Mouse (Mus musculus) CH12.LX (cell line): ENCODE measurements at regions not wholly inside any gene's neighbourhood (a gene's known extent, or its start where the extent isn't known, plus 50 kb on each side); places are given as distances from the start of the nearest gene placed in this dataset.

Source experiments
- DNase-seq: peaks from one replicate; pipeline ENCODE4 v3.0.0-alpha.2; 2013; ENCODE audit errors: extremely low read depth
- H3K27ac ChIP-seq: 2 replicates; pipeline ENCODE4 v1.5.1; 2012; ENCODE audit warnings: low read depth, mild to moderate bottlenecking, control low read depth, moderate library complexity; ENCODE audit not compliant: insufficient read depth
- H3K27me3 ChIP-seq: replicated peaks from 2 replicates; pipeline ENCODE3; 2012; ENCODE audit warnings: inconsistent platforms
- H3K36me3 ChIP-seq, 2 experiments: replicated peaks in 1 of 2; 2 replicates each; pipeline versions ENCODE3 to v1.6.1; 2012; ENCODE audit warnings: inconsistent platforms in 1 of 2, low read length in 1 of 2, mild to moderate bottlenecking in 1 of 2, mixed read lengths in 1 of 2, moderate library complexity in 1 of 2; ENCODE audit not compliant: control insufficient read depth in 1 of 2, insufficient read depth in 1 of 2
- H3K4me1 ChIP-seq, 2 experiments: 2 replicates each; pipeline ENCODE4 v1.6.1; 2012; ENCODE audit warnings: inconsistent platforms in 1 of 2, moderate library complexity in 1 of 2; ENCODE audit not compliant: insufficient read depth in 2 of 2, control insufficient read depth in 1 of 2
- H3K4me2 ChIP-seq: 2 replicates; pipeline ENCODE4 v1.6.1; 2012; ENCODE audit warnings: low read depth, mild to moderate bottlenecking, control low read depth; ENCODE audit not compliant: poor library complexity, insufficient read depth, severe bottlenecking
- H3K4me3 ChIP-seq, 3 experiments: fragments of 150-350 bp in 1 of 3; sonication (generic) in 1 of 3; replicated peaks in 1 of 3; 2 replicates each; pipeline versions ENCODE3 to v1.5.1; 2011 to 2012; ENCODE audit warnings: low read depth in 2 of 3, low read length in 2 of 3, mild to moderate bottlenecking in 2 of 3, moderate library complexity in 2 of 3, control low read depth in 1 of 3, improper control_type of control experiment in 1 of 3, inconsistent platforms in 1 of 3, mixed read lengths in 1 of 3; ENCODE audit not compliant: poor library complexity in 1 of 3
- H3K79me2 ChIP-seq: replicated peaks from 2 replicates; pipeline ENCODE4 v1.6.1; 2012; ENCODE audit warnings: mild to moderate bottlenecking, moderate library complexity; ENCODE audit not compliant: control insufficient read depth, poor library complexity, insufficient read depth, severe bottlenecking; ENCODE audit errors: extremely low read depth
- H3K9ac ChIP-seq: 2 replicates; pipeline ENCODE4 v1.6.1; 2012; ENCODE audit warnings: low read depth, mild to moderate bottlenecking, control low read depth, moderate library complexity; ENCODE audit not compliant: insufficient read depth
- H3K9me3 ChIP-seq: replicated peaks from 2 replicates; pipeline ENCODE3; 2012; ENCODE audit warnings: low read length, inconsistent platforms, mixed read lengths
- CTCF ChIP-seq, 2 experiments: IDR thresholded peaks in 1 of 2; conservative IDR thresholded peaks in 1 of 2; 2 replicates each; pipeline ENCODE4 v1.5.1; 2011 to 2012; ENCODE audit warnings: low read depth in 2 of 2, low read length in 2 of 2, improper control_type of control experiment in 1 of 2, inconsistent platforms in 1 of 2, mild to moderate bottlenecking in 1 of 2, moderate library complexity in 1 of 2
- E2F4 ChIP-seq: IDR thresholded peaks from 2 replicates; pipeline ENCODE4 v1.6.1; 2011; ENCODE audit warnings: low read depth, low read length, improper control_type of control experiment; ENCODE audit not compliant: insufficient replicate concordance
- ELF1 ChIP-seq: IDR thresholded peaks from 2 replicates; pipeline ENCODE4 v1.6.1; 2014; ENCODE audit warnings: low read depth, mild to moderate bottlenecking, inconsistent platforms, low read length, improper control_type of control experiment
- GABPA ChIP-seq: IDR thresholded peaks from 2 replicates; pipeline ENCODE4 v1.6.1; 2012; ENCODE audit warnings: low read depth, low read length, improper control_type of control experiment, inconsistent platforms; ENCODE audit not compliant: insufficient replicate concordance
- IRF4 ChIP-seq: IDR thresholded peaks from 2 replicates; pipeline ENCODE4 v1.6.1; 2014; ENCODE audit warnings: low read depth, mild to moderate bottlenecking, inconsistent platforms, low read length, improper control_type of control experiment
- JUN ChIP-seq: IDR thresholded peaks from 2 replicates; pipeline ENCODE4 v1.6.1; 2011; ENCODE audit warnings: low read depth, mild to moderate bottlenecking, low read length, improper control_type of control experiment, moderate library complexity; ENCODE audit not compliant: insufficient read depth
- JUND ChIP-seq: conservative IDR thresholded peaks from 2 replicates; pipeline ENCODE4 v1.6.1; 2011; ENCODE audit warnings: low read depth, low read length, improper control_type of control experiment
- KAT2A ChIP-seq: IDR thresholded peaks from 2 replicates; pipeline ENCODE4 v1.6.1; 2012; ENCODE audit warnings: low read length, improper control_type of control experiment, inconsistent platforms; ENCODE audit not compliant: insufficient replicate concordance
- MAFK ChIP-seq: IDR thresholded peaks from 2 replicates; pipeline ENCODE4 v1.6.1; 2011; ENCODE audit warnings: low read length, improper control_type of control experiment; ENCODE audit not compliant: insufficient replicate concordance
- MAX ChIP-seq: IDR thresholded peaks from 2 replicates; pipeline ENCODE4 v1.6.1; 2011; ENCODE audit warnings: low read length, improper control_type of control experiment
- MAZ ChIP-seq: IDR thresholded peaks from 2 replicates; pipeline ENCODE4 v1.6.1; 2012; ENCODE audit warnings: low read depth, mild to moderate bottlenecking, inconsistent platforms, low read length, improper control_type of control experiment, moderate library complexity
- MXI1 ChIP-seq: IDR thresholded peaks from 2 replicates; pipeline ENCODE4 v1.6.1; 2011; ENCODE audit warnings: mild to moderate bottlenecking, low read depth, low read length, improper control_type of control experiment
- MYC ChIP-seq: IDR thresholded peaks from 2 replicates; pipeline ENCODE4 v1.6.1; 2011; ENCODE audit warnings: low read depth, mild to moderate bottlenecking, improper control_type of control experiment, low read length
- NELFE ChIP-seq: IDR thresholded peaks from 2 replicates; pipeline ENCODE4 v1.6.1; 2011; ENCODE audit warnings: low read depth, low read length, improper control_type of control experiment
- POLR2AphosphoS2 ChIP-seq: IDR thresholded peaks from 2 replicates; pipeline ENCODE4 v1.6.1; 2011; ENCODE audit warnings: low read depth, low read length, improper control_type of control experiment
- RCOR1 ChIP-seq: conservative IDR thresholded peaks from 2 replicates; pipeline ENCODE4 v1.6.1; 2012; ENCODE audit warnings: low read depth, mild to moderate bottlenecking, inconsistent platforms, low read length, improper control_type of control experiment
- SIN3A ChIP-seq: IDR thresholded peaks from 2 replicates; pipeline ENCODE4 v1.6.1; 2012; ENCODE audit warnings: low read length, improper control_type of control experiment, inconsistent platforms
- TBP ChIP-seq: conservative IDR thresholded peaks from 2 replicates; pipeline ENCODE4 v1.6.1; 2011; ENCODE audit warnings: low read depth, low read length, improper control_type of control experiment
- UBTF ChIP-seq: IDR thresholded peaks from 2 replicates; pipeline ENCODE4 v1.6.1; 2012; ENCODE audit warnings: low read depth, mild to moderate bottlenecking, inconsistent platforms, low read length, improper control_type of control experiment, moderate library complexity
- USF1 ChIP-seq: IDR thresholded peaks from 2 replicates; pipeline ENCODE4 v1.6.1; 2014; ENCODE audit warnings: low read depth, mild to moderate bottlenecking, inconsistent platforms, low read length, improper control_type of control experiment
- USF2 ChIP-seq: conservative IDR thresholded peaks from 2 replicates; pipeline ENCODE4 v1.6.1; 2011; ENCODE audit warnings: low read depth, low read length, improper control_type of control experiment
- ZC3H11A ChIP-seq: IDR thresholded peaks from 2 replicates; pipeline ENCODE4 v1.6.1; 2012; ENCODE audit warnings: low read depth, mild to moderate bottlenecking, inconsistent platforms, low read length, improper control_type of control experiment
- ZKSCAN1 ChIP-seq: IDR thresholded peaks from 2 replicates; pipeline ENCODE4 v1.6.1; 2012; ENCODE audit warnings: low read depth, inconsistent platforms, low read length, improper control_type of control experiment, borderline replicate concordance
- ZMIZ1 ChIP-seq: IDR thresholded peaks from 2 replicates; pipeline ENCODE4 v1.6.1; 2012; ENCODE audit warnings: low read depth, mild to moderate bottlenecking, inconsistent platforms, low read length, improper control_type of control experiment
- ZNF384 ChIP-seq: IDR thresholded peaks from 2 replicates; pipeline ENCODE4 v1.6.1; 2012; ENCODE audit warnings: low read depth, low read length, improper control_type of control experiment, inconsistent platforms
- dilution Hi-C: fragments of 300-500 bp; cut with MboI; formaldehyde crosslinking; loops from 2 replicates; pipeline ENCODE4 v1.14.3; 2020; ENCODE audit warnings: low sequenced_read_pairs; ENCODE audit not compliant: extremely low pct_unique_long_range_greater_than_20kb, extremely low pct_ligation_motif_present
- in situ Hi-C: fragments of 300-500 bp; cut with MboI; formaldehyde crosslinking; loops from 3 replicates; pipeline ENCODE4 v1.14.3; 2019; ENCODE audit warnings: low sequenced_read_pairs, low pct_ligation_motif_present, low pct_unique_long_range_greater_than_20kb, mixed read lengths

DNA sequence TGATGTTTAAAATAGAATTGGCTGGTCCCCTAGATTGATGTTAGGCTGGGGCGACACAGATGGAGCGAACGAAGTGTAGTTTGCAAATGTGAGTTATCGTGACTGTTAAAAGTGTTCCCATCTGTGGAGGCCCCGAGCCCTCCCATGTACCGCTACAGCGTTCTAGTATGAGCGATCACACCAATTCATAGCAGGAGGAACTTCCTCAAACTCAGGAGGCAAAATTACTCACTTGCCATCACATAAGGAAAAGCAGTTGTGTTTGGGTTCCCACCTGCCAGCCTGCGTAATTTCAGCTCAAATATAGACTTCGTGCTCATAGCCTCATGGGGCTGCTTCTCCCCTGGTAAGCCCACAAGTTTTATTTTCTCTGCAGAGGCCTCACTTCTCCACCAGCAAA, 258.2 kb upstream of the Large1 start:
- no peak overlapping the region for H3K9ac ChIP-seq
- H3K4me1 ChIP-seq = no peaks in the 10 kb centered on the region
- in situ Hi-C loops = no loop called here
- no peak overlapping the region for H3K4me2 ChIP-seq
- no peaks in the 10 kb centered on the region for H3K79me2 ChIP-seq
- dilution Hi-C loops = no loop called here
- H3K27me3 ChIP-seq = no peaks in the 10 kb centered on the region
- no peaks in the 10 kb centered on the region for H3K36me3 ChIP-seq
- no peak overlapping the region for H3K4me3 ChIP-seq
- no peak for DNase-seq
- TF ChIP-seq MAZ = no peak
- TF ChIP-seq IRF4 = no peak
- no peak for TF ChIP-seq JUN
- TF ChIP-seq ZC3H11A = no peak
- no peak for TF ChIP-seq ZKSCAN1
- no peak for TF ChIP-seq POLR2AphosphoS2
- no peak for TF ChIP-seq MYC
- no peak for TF ChIP-seq USF2
- TF ChIP-seq TBP = no peak
- no peak for TF ChIP-seq GABPA
- TF ChIP-seq ELF1 = no peak
- no peak for TF ChIP-seq MAX
- TF ChIP-seq MXI1 = no peak
- no peak for TF ChIP-seq ZNF384
- no peak for TF ChIP-seq CTCF (conservative IDR thresholded peaks at IDR 0.05 in 1 of 2, IDR thresholded peaks at IDR 0.05 in 1 of 2; ENCODE audit: low read depth in 2 of 2, low read length in 2 of 2)
- no peak for TF ChIP-seq KAT2A
- no peak for TF ChIP-seq ZMIZ1
- no peak for TF ChIP-seq USF1
- TF ChIP-seq SIN3A = no peak
- H3K9me3 ChIP-seq = peaks cover 37% of the 10 kb centered on the region
- H3K27ac ChIP-seq = no peak overlapping the region

DNA sequence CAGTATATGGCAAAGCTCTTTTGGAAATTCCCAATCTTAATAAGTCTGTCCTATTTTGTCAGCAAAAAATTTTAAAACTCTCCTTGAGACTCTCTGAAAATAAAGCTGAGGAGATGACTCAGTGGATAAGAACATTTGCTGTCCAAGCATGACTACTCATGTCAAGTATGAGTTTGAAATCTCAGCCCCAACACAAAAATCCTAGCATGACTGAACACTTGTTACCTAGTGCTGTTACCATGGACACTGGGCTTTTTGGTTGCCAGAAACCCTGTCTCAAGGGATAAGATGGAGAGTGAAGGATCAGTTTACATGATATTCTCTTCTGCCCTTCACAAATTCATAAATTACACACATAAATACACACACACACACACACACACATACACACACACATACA, 217.3 kb upstream of the Large1 start:
- Histone ChIP-seq H3K27ac (no peak overlapping the region), H3K9ac (no peak overlapping the region), H3K9me3 (peaks cover 28% of the 10 kb centered on the region), H3K79me2 (no peaks in the 10 kb centered on the region), H3K4me1 (no peaks in the 10 kb centered on the region), H3K27me3 (no peaks in the 10 kb centered on the region), H3K36me3 (no peaks in the 10 kb centered on the region), H3K4me2 (no peak overlapping the region), H3K4me3 (no peak overlapping the region)
- no peak for DNase-seq
- in situ Hi-C loops = no loop called here
- dilution Hi-C loops = no loop called here
- TF ChIP-seq RCOR1 (no peak), ELF1 (no peak), E2F4 (no peak), TBP (no peak), UBTF (no peak), CTCF (conservative IDR thresholded peaks at IDR 0.05 in 1 of 2, IDR thresholded peaks at IDR 0.05 in 1 of 2; ENCODE audit: low read depth in 2 of 2, low read length in 2 of 2) (no peak), MAFK (no peak), JUND (no peak), GABPA (no peak), NELFE (no peak), JUN (no peak), IRF4 (no peak)
